Mouse (Mus musculus) kidney, postnatal 25 days (tissue): ENCODE measurements around the gene Ephb1.

Source experiments
- DNase-seq, 2 experiments: peaks; one replicate each; pipeline ENCODE4 v3.0.0; 2021; ENCODE audit warnings: mixed read lengths in 2 of 2

Ephb1 gene

GRCm38 (mm10) chr9:101972314-101972713, 382.2 kb downstream of the Ephb1 start:
- DNase-seq: no peak

- DNase-seq: no peak
Measured at GRCm38 (mm10) chr9:101971806-101972205, 382.7 kb downstream of the Ephb1 start.

GRCm38 (mm10) chr9:101956228-101956627, 398.3 kb downstream of the Ephb1 start:
- DNase-seq: no peak

- no peak for DNase-seq
Measured at GRCm38 (mm10) chr9:101954529-101954928, 400.0 kb downstream of the Ephb1 start.

- no peak for DNase-seq
Measured at GRCm38 (mm10) chr9:101950101-101950500, 404.4 kb downstream of the Ephb1 start.

- DNase-seq: no peak
Measured at GRCm38 (mm10) chr9:101945814-101946213, 408.7 kb downstream of the Ephb1 start.

GRCm38 (mm10) chr9:101945326-101945725, 409.2 kb downstream of the Ephb1 start:
- DNase-seq: no peak

- no peak for DNase-seq
Measured at GRCm38 (mm10) chr9:101942058-101942669, 412.3 kb downstream of the Ephb1 start.

- DNase-seq: no peak
Measured at GRCm38 (mm10) chr9:101940182-101940581, 414.3 kb downstream of the Ephb1 start.

GRCm38 (mm10) chr9:101939006-101939405, 415.5 kb downstream of the Ephb1 start:
- no peak for DNase-seq

GRCm38 (mm10) chr9:101938066-101938465, 416.4 kb downstream of the Ephb1 start:
- DNase-seq: no peak

- DNase-seq: no peak
Measured at GRCm38 (mm10) chr9:101934887-101935286, 419.6 kb downstream of the Ephb1 start.

- no peak for DNase-seq
Measured at GRCm38 (mm10) chr9:101933946-101934573, 420.4 kb downstream of the Ephb1 start.

- no peak for DNase-seq
Measured at GRCm38 (mm10) chr9:101924829-101925228, 429.7 kb downstream of the Ephb1 start.

GRCm38 (mm10) chr9:101922846-101923245, 431.6 kb downstream of the Ephb1 start:
- DNase-seq: no peak

GRCm38 (mm10) chr9:101919324-101919723, 435.2 kb downstream of the Ephb1 start:
- no peak for DNase-seq

GRCm38 (mm10) chr9:101918771-101919170, 435.7 kb downstream of the Ephb1 start:
- no peak for DNase-seq

- DNase-seq: no peak
Measured at GRCm38 (mm10) chr9:101915082-101915481, 439.4 kb downstream of the Ephb1 start.

GRCm38 (mm10) chr9:101911176-101911866, 443.2 kb downstream of the Ephb1 start:
- no peak for DNase-seq

GRCm38 (mm10) chr9:101909491-101909890, 445.0 kb downstream of the Ephb1 start:
- DNase-seq: no peak

- DNase-seq: no peak
Measured at GRCm38 (mm10) chr9:101908849-101909248, 445.6 kb downstream of the Ephb1 start.

GRCm38 (mm10) chr9:101907747-101908255, 446.7 kb downstream of the Ephb1 start:
- DNase-seq: no peak

- no peak for DNase-seq
Measured at GRCm38 (mm10) chr9:101903406-101903805, 451.1 kb downstream of the Ephb1 start.

GRCm38 (mm10) chr9:101897851-101898250, 456.6 kb downstream of the Ephb1 start:
- no peak for DNase-seq
